ENCODE assay signal across 8 mouse cellular contexts in genomic region chr10:42276507-42277345, GRCm38 (mm10). TPM values are rescaled to one million over a fixed set of nuclear protein-coding genes. Genes with fewer than 3 reads are reported as not detected.
DNase-seq lines count a peak whose midpoint lies in the region; ATAC-seq lines count a peak whose summit lies in the region.

Gene Foxo3 (minus strand): TSS chr10:42276755.

- H3K27ac ChIP-seq in hindbrain, embryonic 10.5 days = peak within 1 kb of the TSS; percentile 91
- peak within 1 kb of the TSS; percentile 96 for H3K27ac ChIP-seq in lung, embryonic 16.5 days (ENCODE audit: low read length)

- DNase-seq in MEL-GATA-1-ER (ENCODE audit: extremely low read depth, low read depth) = peak; percentile 70
- peak; percentile 90 for DNase-seq in cerebellum, adult 9-11 months
- peak; percentile 72 to 89 for DNase-seq in frontal cortex, adult 2 months (ENCODE audit: extremely low spot score in 1 of 2, low spot score in 1 of 2)
- DNase-seq in hindbrain, embryonic 10.5 days (ENCODE audit: low spot score) = peak; percentile 87
- peak; percentile 89 for DNase-seq in layer of hippocampus, adult 9-11 months
- DNase-seq in ovary, postnatal 10 days (ENCODE audit: low spot score) = peak; percentile 77
- peak; percentile 96 for DNase-seq in thymus, postnatal 0 days (ENCODE audit: low spot score)

- no peaks in the 10 kb centered on the region for H3K36me3 ChIP-seq in hindbrain, embryonic 10.5 days
- H3K36me3 ChIP-seq in lung, embryonic 16.5 days (ENCODE audit: control insufficient read depth, insufficient read depth, low read length) = no peaks in the 10 kb centered on the region; the same call in 1 of the 2 replicates

- ATAC-seq in lung, embryonic 16.5 days (ENCODE audit: low read depth) = peak; percentile 80

- H3K4me1 ChIP-seq in hindbrain, embryonic 10.5 days (replicated peaks) = peaks cover 39% of the 10 kb centered on the region
- H3K4me1 ChIP-seq in lung, embryonic 16.5 days (replicated peaks; ENCODE audit: control insufficient read depth, insufficient read depth, low read length) = peaks cover 27% of the 10 kb centered on the region

- peak within 1 kb of the TSS; percentile 85 for H3K4me3 ChIP-seq in hindbrain, embryonic 10.5 days
- H3K4me3 ChIP-seq in lung, embryonic 16.5 days (ENCODE audit: low read length) = peak within 1 kb of the TSS; percentile 73

- peak within 1 kb of the TSS; percentile 96 for H3K4me2 ChIP-seq in lung, embryonic 16.5 days (ENCODE audit: low read depth, low read length)

- WGBS in hindbrain, embryonic 10.5 days = under 1% methylated on average over 87 of the region's 88 CpGs
- WGBS in lung, embryonic 16.5 days = under 1% methylated on average over 60 of the region's 88 CpGs

- H3K27me3 ChIP-seq in hindbrain, embryonic 10.5 days (ENCODE audit: insufficient read depth, poor library complexity, severe bottlenecking) = peaks cover 42% of the 10 kb centered on the region
- H3K27me3 ChIP-seq in lung, embryonic 16.5 days (ENCODE audit: control insufficient read depth, insufficient read depth, low read depth, low read length) = no peaks in the 10 kb centered on the region

- H3K9me3 ChIP-seq in hindbrain, embryonic 10.5 days = no peaks in the 10 kb centered on the region
- H3K9me3 ChIP-seq in lung, embryonic 16.5 days (ENCODE audit: control insufficient read depth, low read length) = no peaks in the 10 kb centered on the region

- H3K9ac ChIP-seq in lung, embryonic 16.5 days (ENCODE audit: low read length) = peak within 1 kb of the TSS; percentile 85

RNA-seq across cellular contexts. Expression of gene Foxo3, which starts in this region (rescaled TPM):
- polyA plus RNA-seq in frontal cortex, adult 2 months (2012; rRNA removed) = 24.9 and 28.3 TPM in 2 replicates
- polyA plus RNA-seq in hindbrain, embryonic 10.5 days (2016; fragmentation: Nextera tagmentation; extraction: Ambion mirVana) = 2.5 and 3.0 TPM in 2 replicates
- polyA plus RNA-seq in lung, embryonic 16.5 days (2015; fragmentation: Nextera tagmentation; extraction: Ambion mirVana) = 10.2 and 10.7 TPM in 2 replicates
- polyA plus RNA-seq in thymus, postnatal 0 days (2015; fragmentation: Nextera tagmentation; extraction: Ambion mirVana) = 12.1 and 14.0 TPM in 2 replicates

Comparison
In these comparisons a context has a peak if more than half of its experiments do, and no peak if none do; other contexts are left out.
1. Peak in every context shown above with its lines: DNase-seq, ATAC-seq, H3K4me3 ChIP-seq and H3K27ac ChIP-seq.